Mouse (Mus musculus) liver, embryonic 11.5 days (tissue): ENCODE results near the gene Bcl2a1c. TPM values are rescaled to one million over a fixed set of nuclear protein-coding genes. Genes with fewer than 3 reads are reported as not detected.
"Not testable (repeated sequence)": the region's sequence is repeated elsewhere in the genome, so short reads cannot be mapped to it uniquely, and the experiment has no call there.

ENCODE experiments used
- ATAC-seq: fragments of 200-750 bp; cut with Nextera tagmentation; replicated peaks from 2 replicates; pipeline ENCODE4 v1.8.0; 2017; ENCODE audit warnings: moderate number of reproducible peaks, mild to moderate bottlenecking, moderate TSS enrichment, moderate library complexity; ENCODE audit not compliant: low FRiP score
- DNase-seq: peaks from one replicate; pipeline ENCODE4 v3.0.0-alpha.2; 2017; ENCODE audit warnings: low spot score
- H3K27ac ChIP-seq: fragments of 300-500 bp; sonication (generic); 2 replicates; pipeline ENCODE4 v1.5.1; 2014; ENCODE audit warnings: mild to moderate bottlenecking, low read depth, low read length, control low read depth
- H3K27me3 ChIP-seq: fragments of 300-500 bp; sonication (generic); replicated peaks from 2 replicates; pipeline ENCODE4 v1.6.1; 2014; ENCODE audit warnings: low read length, mixed read lengths; ENCODE audit not compliant: control insufficient read depth, insufficient read depth
- H3K36me3 ChIP-seq: fragments of 300-500 bp; sonication (generic); 2 replicates; pipeline ENCODE4 v1.6.1; 2014; ENCODE audit warnings: mild to moderate bottlenecking, low read length, moderate library complexity, mixed read lengths; ENCODE audit not compliant: control insufficient read depth, insufficient read depth
- H3K4me1 ChIP-seq: fragments of 300-500 bp; sonication (generic); replicated peaks from 2 replicates; pipeline ENCODE4 v1.6.1; 2014; ENCODE audit warnings: low read length, mixed read lengths; ENCODE audit not compliant: control insufficient read depth, insufficient read depth
- H3K4me2 ChIP-seq: fragments of 300-500 bp; sonication (generic); 2 replicates; pipeline ENCODE4 v1.6.1; 2014; ENCODE audit warnings: mild to moderate bottlenecking, control low read depth, moderate library complexity
- H3K4me3 ChIP-seq: fragments of 300-500 bp; sonication (generic); 2 replicates; pipeline ENCODE4 v1.5.1; 2014; ENCODE audit warnings: low read depth, low read length, control low read depth
- H3K9ac ChIP-seq: fragments of 300-500 bp; sonication (generic); 2 replicates; pipeline ENCODE4 v1.6.1; 2014; ENCODE audit warnings: low read depth, low read length, control low read depth
- H3K9me3 ChIP-seq: fragments of 300-500 bp; sonication (generic); 2 replicates; pipeline ENCODE4 v1.6.1; 2016; ENCODE audit warnings: low read length, inconsistent platforms, mixed read lengths; ENCODE audit not compliant: control insufficient read depth
- WGBS: fragments of 180-500 bp; shearing (Covaris S2); extraction: QIAGEN DNeasy Blood & Tissue Kit; methylation state at CpG from one replicate; pipeline ENCODE4 v1.1.7; 2014; 5-methylcytosine and 5-hydroxymethylcytosine counted together
- polyA plus RNA-seq: library from polyadenylated mRNA; unstranded; fragments of >200 nt; fragmentation: Nextera tagmentation; extraction: Ambion mirVana; gene quantifications from 2 replicates; pipeline ENCODE4 v1.2.1, GENCODE M21; 2014

Gene Bcl2a1c
- polyA plus RNA-seq, 1 experiment from 2014 or later: not detected

GRCm38 (mm10) chr9:114371717-114372116 lies 41.8 kb downstream of the Bcl2a1c start:
- not testable (repeated sequence) for H3K27me3 ChIP-seq, H3K4me3 ChIP-seq, H3K9ac ChIP-seq, H3K9me3 ChIP-seq, H3K27ac ChIP-seq, H3K4me1 ChIP-seq, H3K36me3 ChIP-seq, DNase-seq, H3K4me2 ChIP-seq
- WGBS: 31% methylated on average over 5 of the region's 5 CpGs
- ATAC-seq: 0 out of 2 replicates have a peak, but pooled peaks have one; percentile 5

DNA sequence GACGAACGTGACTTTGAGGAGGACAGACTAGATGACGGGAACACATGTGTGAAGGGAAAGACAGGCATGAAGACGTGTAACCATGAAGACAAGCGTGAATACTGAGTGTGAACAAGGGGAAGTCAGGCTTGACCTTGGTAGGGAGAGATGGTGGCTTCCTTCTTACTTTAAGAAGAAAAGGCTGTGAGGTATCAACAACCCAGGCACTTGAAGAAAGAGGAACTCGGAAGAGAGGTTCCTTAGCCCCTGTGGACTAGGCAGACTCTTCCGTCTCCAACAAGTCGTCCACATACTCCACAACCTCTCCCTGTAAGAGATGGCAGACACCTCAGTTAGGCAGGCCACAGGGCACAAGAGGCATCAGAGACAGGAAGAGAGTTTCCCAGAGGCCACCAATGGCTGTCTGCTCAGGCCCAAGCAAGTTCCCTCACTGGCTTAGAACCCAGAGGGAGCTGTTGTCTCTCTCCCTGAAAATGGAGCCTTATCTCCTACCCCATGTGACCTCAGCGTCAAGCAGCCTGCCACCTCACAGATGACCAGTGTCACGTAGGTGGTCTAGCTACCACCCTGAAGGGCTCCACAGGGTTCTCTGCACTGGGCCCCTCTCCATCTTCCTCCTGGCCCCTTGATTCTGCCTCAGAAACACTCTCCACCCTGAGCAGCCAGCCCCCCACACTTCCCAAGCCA lies 45.5 kb downstream of the Bcl2a1c start:
- Histone ChIP-seq H3K9me3 (no peaks in the 10 kb centered on the region), H3K4me2 (no peak overlapping the region), H3K27me3 (no peaks in the 10 kb centered on the region), H3K4me3 (no peak overlapping the region), H3K4me1 (no peaks in the 10 kb centered on the region), H3K9ac (no peak overlapping the region), H3K27ac (no peak overlapping the region), H3K36me3 (peaks cover 7% of the 10 kb centered on the region; the same call in 1 of the 2 replicates)
- WGBS: 82% methylated on average over 10 of the region's 10 CpGs
- peak; percentile 26 for DNase-seq
- no peak for ATAC-seq

GRCm38 (mm10) chr9:114377168-114377567 lies 47.2 kb downstream of the Bcl2a1c start:
- no peak for ATAC-seq
- H3K4me1 ChIP-seq: no peaks in the 10 kb centered on the region
- H3K9ac ChIP-seq: no peak overlapping the region
- H3K27me3 ChIP-seq: no peaks in the 10 kb centered on the region
- H3K4me3 ChIP-seq: no peak overlapping the region
- WGBS: 91% methylated on average over 10 of the region's 10 CpGs
- H3K9me3 ChIP-seq: no peaks in the 10 kb centered on the region
- peak; percentile 24 for DNase-seq
- peaks cover 7% of the 10 kb centered on the region; the same call in 1 of the 2 replicates for H3K36me3 ChIP-seq
- no peak overlapping the region for H3K27ac ChIP-seq
- no peak overlapping the region for H3K4me2 ChIP-seq

- WGBS: 87% methylated on average over 12 of the region's 12 CpGs
- Histone ChIP-seq H3K27me3 (no peaks in the 10 kb centered on the region), H3K9ac (no peak overlapping the region), H3K9me3 (no peaks in the 10 kb centered on the region), H3K4me2 (no peak overlapping the region), H3K36me3 (0 out of 2 replicates have a peak, but pooled peaks cover 7% of the 10 kb centered on the region), H3K27ac (no peak overlapping the region), H3K4me1 (no peaks in the 10 kb centered on the region), H3K4me3 (no peak overlapping the region)
- ATAC-seq (no peak), DNase-seq (peak; percentile 25)
These were observed 49.9 kb downstream of the Bcl2a1c start for GRCm38 (mm10) chr9:114379871-114380270.

Other genes with a start within 250 kb of the Bcl2a1c start
- 45.7 and 46.8 TPM in 2 replicates for gene Crtap, start 60.5 kb downstream of the Bcl2a1c start, polyA plus RNA-seq
- gene Glb1, start 70.9 kb downstream of the Bcl2a1c start, polyA plus RNA-seq: 26.4 and 28.8 TPM in 2 replicates
- 5.3 and 5.7 TPM in 2 replicates for gene Tmppe, start 71.0 kb downstream of the Bcl2a1c start, polyA plus RNA-seq
- not detected in 2 replicates for gene Ccr4, start 174.8 kb downstream of the Bcl2a1c start, polyA plus RNA-seq
- gene C130032M10Rik, start 185.6 kb downstream of the Bcl2a1c start, polyA plus RNA-seq: 0.30 TPM in 1 of 2 replicates, not detected in the other
- gene Trim71, start 234.2 kb downstream of the Bcl2a1c start, polyA plus RNA-seq: 2.6 and 3.1 TPM in 2 replicates